Mouse (Mus musculus): ENCODE data around the gene Sft2d2. TPM values are rescaled to one million over a fixed set of nuclear protein-coding genes. Genes with fewer than 3 reads are reported as not detected.
A peak's percentile ranks its signal among the peaks of the same experiment; 100 is the strongest.

Sft2d2 gene
- polyA plus RNA-seq, 1 experiment from 2014 or later, result 9.8 TPM

DNA sequence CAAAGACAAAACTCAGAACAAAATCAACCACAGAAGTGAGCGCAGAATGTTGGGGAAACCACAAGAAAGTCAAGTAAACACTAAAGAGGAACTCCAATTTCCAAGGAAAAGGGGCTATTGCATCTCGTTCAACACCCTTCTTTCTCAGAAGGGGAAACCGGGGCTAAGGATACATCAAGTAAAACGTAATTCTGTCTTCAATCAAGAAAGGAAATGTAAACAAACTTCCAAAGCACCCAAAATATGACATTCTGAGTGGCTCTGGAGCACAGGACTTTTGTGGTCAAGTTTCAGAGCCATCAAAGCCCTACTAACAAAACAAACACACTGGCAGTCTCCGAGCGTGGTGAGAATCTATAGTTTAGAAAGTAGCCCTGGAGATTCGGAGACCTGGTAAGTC, 812 bp downstream of the Sft2d2 start:
- ATAC-seq (ENCODE audit: low read depth), result no peak
- H3K27me3 ChIP-seq (ENCODE audit: control insufficient read depth, insufficient read depth, low read depth, low read length), result no peaks in the 10 kb centered on the region
- no peaks in the 10 kb centered on the region for H3K9me3 ChIP-seq (replicated peaks; ENCODE audit: control insufficient read depth, low read length)
- peak overlapping the region; percentile 88 for H3K4me2 ChIP-seq (ENCODE audit: low read depth, low read length)
- H3K4me3 ChIP-seq (ENCODE audit: low read depth, low read length), result peak overlapping the region; percentile 76
- under 1% methylated on average over 7 of the region's 7 CpGs for WGBS (ENCODE audit: insufficient replicate concordance)
- peak overlapping the region; percentile 80 for H3K9ac ChIP-seq (ENCODE audit: low read depth, low read length)
- H3K4me1 ChIP-seq (ENCODE audit: control insufficient read depth, low read depth, low read length), result peaks cover 21% of the 10 kb centered on the region
- peak overlapping the region; percentile 85 for H3K27ac ChIP-seq (ENCODE audit: low read length)
- no peaks in the 10 kb centered on the region for H3K36me3 ChIP-seq (ENCODE audit: control insufficient read depth, insufficient read depth)

DNA sequence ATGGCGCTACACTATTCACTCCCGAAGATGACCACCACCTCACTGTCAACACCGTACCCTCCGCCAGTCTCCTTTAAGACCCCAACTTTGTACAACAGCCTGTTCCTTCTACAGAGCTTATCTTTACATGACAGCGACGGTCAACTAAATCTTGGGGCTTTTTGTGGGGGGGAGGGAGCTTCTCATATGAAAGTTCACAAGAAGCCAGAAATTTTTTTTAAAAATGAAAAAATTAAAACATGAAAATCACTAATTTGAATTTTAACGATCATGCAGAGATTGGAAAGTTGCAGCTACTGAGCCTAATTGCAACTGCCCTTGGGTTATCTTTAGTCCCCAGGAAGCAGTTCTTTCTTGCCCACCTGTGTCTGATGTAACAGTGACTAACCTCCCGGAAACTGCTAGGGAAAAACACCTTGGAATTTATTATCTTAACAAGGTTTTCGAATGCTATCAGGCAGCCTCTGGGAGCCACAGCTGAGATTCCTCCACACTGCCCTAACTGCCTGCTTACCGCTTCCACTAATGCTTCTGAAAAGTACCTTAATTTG, 1.4 kb downstream of the Sft2d2 start:
- ATAC-seq (ENCODE audit: low read depth), result no peak
- WGBS (ENCODE audit: insufficient replicate concordance), result 12% methylated on average over 10 of the region's 10 CpGs
- H3K4me2 ChIP-seq (ENCODE audit: low read depth, low read length), result peak overlapping the region; percentile 88
- H3K27me3 ChIP-seq (ENCODE audit: control insufficient read depth, insufficient read depth, low read depth, low read length), result no peaks in the 10 kb centered on the region
- no peaks in the 10 kb centered on the region for H3K36me3 ChIP-seq (ENCODE audit: control insufficient read depth, insufficient read depth)
- peaks cover 21% of the 10 kb centered on the region for H3K4me1 ChIP-seq (ENCODE audit: control insufficient read depth, low read depth, low read length)
- no peak overlapping the region for H3K27ac ChIP-seq (ENCODE audit: low read length)
- H3K9ac ChIP-seq (ENCODE audit: low read depth, low read length), result no peak overlapping the region
- H3K4me3 ChIP-seq (ENCODE audit: low read depth, low read length), result peak overlapping the region; percentile 76
- no peaks in the 10 kb centered on the region for H3K9me3 ChIP-seq (replicated peaks; ENCODE audit: control insufficient read depth, low read length)

DNA sequence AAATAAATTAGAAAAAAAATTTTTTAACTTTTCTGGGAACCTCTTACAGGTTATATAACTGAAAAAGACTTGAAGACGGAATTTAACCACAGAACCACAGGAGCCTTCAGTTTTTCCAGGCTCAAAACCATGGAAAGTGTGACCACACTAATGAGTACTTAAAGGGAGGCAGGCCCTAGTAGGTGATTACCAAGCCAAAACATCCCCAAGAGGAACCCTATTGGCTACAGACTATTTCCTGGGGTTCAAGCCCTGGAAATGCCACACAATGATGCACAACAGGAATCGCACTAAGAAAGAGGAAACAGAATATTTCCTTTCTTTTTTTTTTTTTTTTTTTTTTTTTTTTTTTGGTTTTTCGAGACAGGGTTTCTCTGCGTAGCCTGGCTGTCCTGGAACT, 2.1 kb downstream of the Sft2d2 start:
- H3K9me3 ChIP-seq (replicated peaks; ENCODE audit: control insufficient read depth, low read length), result no peaks in the 10 kb centered on the region
- H3K27ac ChIP-seq (ENCODE audit: low read length), result no peak overlapping the region
- no peak for ATAC-seq (ENCODE audit: low read depth)
- H3K27me3 ChIP-seq (ENCODE audit: control insufficient read depth, insufficient read depth, low read depth, low read length), result no peaks in the 10 kb centered on the region
- H3K4me2 ChIP-seq (ENCODE audit: low read depth, low read length), result no peak overlapping the region
- no peak overlapping the region for H3K9ac ChIP-seq (ENCODE audit: low read depth, low read length)
- peaks cover 21% of the 10 kb centered on the region for H3K4me1 ChIP-seq (ENCODE audit: control insufficient read depth, low read depth, low read length)
- no peaks in the 10 kb centered on the region for H3K36me3 ChIP-seq (ENCODE audit: control insufficient read depth, insufficient read depth)
- no peak overlapping the region for H3K4me3 ChIP-seq (ENCODE audit: low read depth, low read length)
- whole genome bisulfite sequencing (ENCODE audit: insufficient replicate concordance), result 33% methylated on average over 4 of the region's 4 CpGs

DNA sequence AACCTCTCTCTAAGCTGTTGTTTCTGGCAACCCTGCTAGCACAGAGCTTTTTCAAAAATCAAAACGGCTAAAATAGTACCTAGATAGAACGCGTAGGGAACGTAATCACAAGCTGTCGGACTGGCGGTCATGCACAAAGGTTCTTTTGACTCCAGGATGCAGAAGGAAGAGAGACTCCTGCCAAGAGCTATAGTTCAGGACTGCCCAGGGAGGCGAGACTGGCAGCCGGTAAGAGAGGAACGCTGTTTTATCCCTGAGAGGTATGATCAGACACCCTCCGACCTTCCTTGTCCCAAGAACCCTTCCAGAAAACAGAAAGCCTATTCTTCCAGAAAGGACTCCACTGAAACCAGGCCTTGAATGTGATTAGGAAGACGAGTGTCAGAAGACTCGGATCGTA, 2.6 kb downstream of the Sft2d2 start:
- no peak overlapping the region for H3K27ac ChIP-seq (ENCODE audit: low read length)
- no peaks in the 10 kb centered on the region for H3K9me3 ChIP-seq (replicated peaks; ENCODE audit: control insufficient read depth, low read length)
- no peak for ATAC-seq (ENCODE audit: low read depth)
- no peaks in the 10 kb centered on the region for H3K27me3 ChIP-seq (ENCODE audit: control insufficient read depth, insufficient read depth, low read depth, low read length)
- H3K4me3 ChIP-seq (ENCODE audit: low read depth, low read length), result no peak overlapping the region
- peaks cover 21% of the 10 kb centered on the region for H3K4me1 ChIP-seq (ENCODE audit: control insufficient read depth, low read depth, low read length)
- H3K4me2 ChIP-seq (ENCODE audit: low read depth, low read length), result no peak overlapping the region
- 77% methylated on average over 13 of the region's 13 CpGs for WGBS (ENCODE audit: insufficient replicate concordance)
- no peak overlapping the region for H3K9ac ChIP-seq (ENCODE audit: low read depth, low read length)
- no peaks in the 10 kb centered on the region for H3K36me3 ChIP-seq (ENCODE audit: control insufficient read depth, insufficient read depth)

DNA sequence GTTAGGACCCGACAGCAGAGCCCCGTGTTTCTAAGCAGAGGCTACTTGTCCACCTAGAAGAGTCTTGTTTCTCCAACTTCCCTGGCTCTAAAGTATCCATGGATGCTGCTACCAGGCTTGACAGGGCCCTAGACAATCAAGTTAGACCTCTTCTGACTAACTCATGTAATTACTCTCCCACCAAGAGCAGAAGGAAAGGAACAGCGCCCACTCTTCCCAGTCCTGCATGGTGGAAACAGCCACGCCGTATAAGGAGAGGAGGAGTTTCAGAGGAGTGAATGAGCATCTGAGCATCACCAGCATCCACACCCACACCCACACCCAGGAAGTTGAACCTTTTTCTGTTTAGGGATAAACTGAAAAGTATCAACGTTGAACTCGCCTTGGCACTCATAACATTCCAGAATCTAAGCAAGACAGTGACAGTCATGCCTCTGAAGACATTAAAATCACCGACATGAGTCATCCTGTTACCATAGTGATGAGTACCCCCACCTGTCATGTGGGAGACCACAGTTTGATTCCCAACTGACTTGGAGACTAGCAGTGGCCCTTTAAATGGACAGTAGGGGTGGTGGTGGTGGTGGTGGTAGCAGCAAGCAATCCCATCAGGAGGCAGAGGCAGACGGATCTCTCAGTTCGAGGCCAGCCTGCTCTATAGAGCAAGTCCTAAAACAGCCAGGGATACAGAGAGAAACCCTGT, 3.5 kb downstream of the Sft2d2 start:
- no peak overlapping the region for H3K4me2 ChIP-seq (ENCODE audit: low read depth, low read length)
- ATAC-seq (ENCODE audit: low read depth), result no peak
- peaks cover 21% of the 10 kb centered on the region for H3K4me1 ChIP-seq (ENCODE audit: control insufficient read depth, low read depth, low read length)
- H3K9ac ChIP-seq (ENCODE audit: low read depth, low read length), result no peak overlapping the region
- no peak overlapping the region for H3K4me3 ChIP-seq (ENCODE audit: low read depth, low read length)
- 80% methylated on average over 10 of the region's 10 CpGs for WGBS (ENCODE audit: insufficient replicate concordance)
- no peaks in the 10 kb centered on the region for H3K27me3 ChIP-seq (ENCODE audit: control insufficient read depth, insufficient read depth, low read depth, low read length)
- no peaks in the 10 kb centered on the region for H3K36me3 ChIP-seq (ENCODE audit: control insufficient read depth, insufficient read depth)
- no peaks in the 10 kb centered on the region for H3K9me3 ChIP-seq (replicated peaks; ENCODE audit: control insufficient read depth, low read length)
- H3K27ac ChIP-seq (ENCODE audit: low read length), result no peak overlapping the region

DNA sequence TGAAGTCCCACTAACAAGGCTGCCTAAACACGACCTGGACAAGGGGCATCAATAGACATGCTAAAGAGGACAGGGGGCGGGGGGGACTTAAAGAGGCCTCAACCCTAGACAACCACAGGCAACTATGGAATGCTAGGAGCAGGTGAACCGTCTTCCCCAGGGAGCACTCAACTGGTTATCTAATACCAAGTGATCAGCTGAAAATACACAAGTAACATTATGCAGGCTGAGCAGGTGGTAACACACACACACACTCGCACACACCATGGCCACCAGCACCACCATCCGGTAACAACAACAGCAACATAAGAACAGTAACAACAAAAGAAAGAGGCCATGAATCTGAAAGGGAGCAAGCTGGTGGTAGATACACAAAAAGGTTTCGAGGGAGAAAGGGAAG, 4.2 kb downstream of the Sft2d2 start:
- WGBS (ENCODE audit: insufficient replicate concordance), result 57% methylated on average over 6 of the region's 6 CpGs
- Histone ChIP-seq H3K4me2 (ENCODE audit: low read depth, low read length) (no peak overlapping the region), H3K4me1 (ENCODE audit: control insufficient read depth, low read depth, low read length) (peaks cover 16% of the 10 kb centered on the region), H3K27ac (ENCODE audit: low read length) (no peak overlapping the region), H3K9ac (ENCODE audit: low read depth, low read length) (no peak overlapping the region), H3K9me3 (replicated peaks; ENCODE audit: control insufficient read depth, low read length) (no peaks in the 10 kb centered on the region), H3K27me3 (ENCODE audit: control insufficient read depth, insufficient read depth, low read depth, low read length) (no peaks in the 10 kb centered on the region), H3K4me3 (ENCODE audit: low read depth, low read length) (no peak overlapping the region), H3K36me3 (ENCODE audit: control insufficient read depth, insufficient read depth) (no peaks in the 10 kb centered on the region)
- ATAC-seq (ENCODE audit: low read depth), result no peak

DNA sequence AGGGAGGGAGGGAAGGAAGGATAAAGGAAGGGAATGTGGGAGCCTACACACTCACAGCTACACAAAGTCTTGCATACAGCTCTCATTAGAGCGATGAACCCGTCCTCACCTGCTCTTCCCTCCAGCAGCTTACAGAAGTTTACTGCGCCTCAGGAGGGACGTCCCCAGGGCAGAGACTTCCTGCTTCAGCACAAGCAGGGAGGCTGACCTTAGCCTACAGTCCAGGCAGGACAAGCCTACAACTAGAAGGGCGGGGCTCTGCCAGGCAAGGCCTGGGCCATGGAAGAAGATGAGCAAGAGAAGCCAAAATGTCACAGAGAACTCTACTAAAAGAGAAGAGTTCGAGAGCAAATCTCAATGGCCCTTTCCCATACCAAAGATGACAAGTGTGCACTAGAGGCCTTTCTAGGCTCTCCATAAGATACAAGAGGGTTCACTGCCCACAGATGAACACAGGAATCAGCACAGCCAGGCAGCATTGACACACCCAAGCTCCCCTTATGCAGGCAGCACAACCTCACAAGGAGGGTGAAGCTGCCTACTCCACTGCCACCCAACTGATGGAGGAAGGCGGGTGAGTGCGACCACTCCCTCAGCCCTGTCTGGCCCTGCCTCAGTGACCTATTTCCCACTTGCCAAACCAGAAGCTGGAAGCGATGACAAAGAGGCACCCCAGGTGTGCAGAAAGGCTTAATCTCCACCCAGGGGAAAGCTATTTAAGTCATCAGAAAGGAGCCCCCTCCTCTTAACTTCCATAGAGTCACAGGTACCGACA, 5.2 kb downstream of the Sft2d2 start:
- Histone ChIP-seq H3K27ac (ENCODE audit: low read length) (no peak overlapping the region), H3K9ac (ENCODE audit: low read depth, low read length) (no peak overlapping the region), H3K9me3 (replicated peaks; ENCODE audit: control insufficient read depth, low read length) (no peaks in the 10 kb centered on the region), H3K4me1 (ENCODE audit: control insufficient read depth, low read depth, low read length) (peaks cover 10% of the 10 kb centered on the region), H3K4me3 (ENCODE audit: low read depth, low read length) (no peak overlapping the region), H3K36me3 (ENCODE audit: control insufficient read depth, insufficient read depth) (no peaks in the 10 kb centered on the region), H3K4me2 (ENCODE audit: low read depth, low read length) (no peak overlapping the region), H3K27me3 (ENCODE audit: control insufficient read depth, insufficient read depth, low read depth, low read length) (no peaks in the 10 kb centered on the region)
- WGBS (ENCODE audit: insufficient replicate concordance), result 60% methylated on average over 10 of the region's 10 CpGs
- ATAC-seq (ENCODE audit: low read depth), result no peak

DNA sequence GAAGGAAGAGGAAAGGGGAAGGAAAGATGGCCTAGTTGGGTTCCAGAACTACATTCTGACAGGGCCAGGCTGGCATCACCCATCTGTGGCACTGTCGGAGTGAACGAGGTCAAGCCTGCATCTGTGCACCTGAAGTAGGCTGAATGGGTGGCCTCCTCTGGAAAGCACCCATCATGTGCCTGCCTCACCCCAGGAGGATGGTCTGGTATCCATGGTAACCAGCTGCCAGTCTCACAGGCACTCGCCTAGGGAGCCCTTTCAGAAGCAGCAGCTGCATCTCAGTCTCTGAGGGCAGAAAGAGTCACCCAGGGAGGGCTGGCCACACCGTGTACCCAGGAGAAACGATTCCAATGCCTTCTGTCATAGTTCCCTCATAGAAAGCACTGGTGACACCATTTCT, 6.9 kb downstream of the Sft2d2 start:
- 49% methylated on average over 5 of the region's 5 CpGs for WGBS (ENCODE audit: insufficient replicate concordance)
- H3K4me1 ChIP-seq (ENCODE audit: control insufficient read depth, low read depth, low read length), result no peaks in the 10 kb centered on the region; the same call in 1 of the 2 replicates
- no peak overlapping the region for H3K27ac ChIP-seq (ENCODE audit: low read length)
- H3K27me3 ChIP-seq (ENCODE audit: control insufficient read depth, insufficient read depth, low read depth, low read length), result no peaks in the 10 kb centered on the region
- no peak for ATAC-seq (ENCODE audit: low read depth)
- H3K4me2 ChIP-seq (ENCODE audit: low read depth, low read length), result no peak overlapping the region
- no peaks in the 10 kb centered on the region for H3K9me3 ChIP-seq (replicated peaks; ENCODE audit: control insufficient read depth, low read length)
- no peaks in the 10 kb centered on the region for H3K36me3 ChIP-seq (ENCODE audit: control insufficient read depth, insufficient read depth)
- H3K4me3 ChIP-seq (ENCODE audit: low read depth, low read length), result no peak overlapping the region
- no peak overlapping the region for H3K9ac ChIP-seq (ENCODE audit: low read depth, low read length)

DNA sequence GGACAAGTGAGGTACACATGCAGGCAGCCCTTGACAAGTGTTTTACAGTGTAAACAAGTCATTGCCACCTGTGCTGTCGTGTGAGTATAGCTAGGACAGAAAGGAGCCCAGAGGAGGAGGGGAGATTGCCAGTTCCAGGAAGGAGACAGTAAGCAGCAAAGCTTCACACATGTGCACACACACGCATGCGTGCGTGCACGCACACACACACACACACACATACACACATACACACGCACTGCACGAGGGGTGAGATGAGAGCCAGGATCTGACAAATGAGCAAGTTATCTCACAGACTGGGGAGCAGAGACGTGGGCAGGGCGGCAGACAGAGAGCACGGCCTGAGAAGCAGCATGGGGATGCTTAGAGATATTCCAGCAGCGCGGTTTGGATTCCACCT, 7.7 kb downstream of the Sft2d2 start:
- H3K4me3 ChIP-seq (ENCODE audit: low read depth, low read length), result no peak overlapping the region
- 72% methylated on average over 12 of the region's 12 CpGs for WGBS (ENCODE audit: insufficient replicate concordance)
- no peak overlapping the region for H3K4me2 ChIP-seq (ENCODE audit: low read depth, low read length)
- H3K9ac ChIP-seq (ENCODE audit: low read depth, low read length), result no peak overlapping the region
- H3K4me1 ChIP-seq (ENCODE audit: control insufficient read depth, low read depth, low read length), result no peaks in the 10 kb centered on the region; the same call in 1 of the 2 replicates
- H3K27me3 ChIP-seq (ENCODE audit: control insufficient read depth, insufficient read depth, low read depth, low read length), result no peaks in the 10 kb centered on the region
- H3K27ac ChIP-seq (ENCODE audit: low read length), result no peak overlapping the region
- no peaks in the 10 kb centered on the region for H3K9me3 ChIP-seq (replicated peaks; ENCODE audit: control insufficient read depth, low read length)
- ATAC-seq (ENCODE audit: low read depth), result no peak
- peaks cover 3% of the 10 kb centered on the region; the same call in 1 of the 2 replicates for H3K36me3 ChIP-seq (ENCODE audit: control insufficient read depth, insufficient read depth)

Measured in liver, embryonic 16.5 days (tissue).